Mouse (Mus musculus): Measurements from ENCODE around the gene Klrb1a. TPM values are rescaled to one million over a fixed set of nuclear protein-coding genes. Genes with fewer than 3 reads are reported as not detected.
"Not testable (repeated sequence)": the region's sequence is repeated elsewhere in the genome, so short reads cannot be mapped to it uniquely, and the experiment has no call there.

The Klrb1a gene
- not detected in 2 replicates for polyA plus RNA-seq (2015; fragmentation: Nextera tagmentation; extraction: Ambion mirVana)

GRCm38 (mm10) chr6:128623433-128623832 is at the start of gene Klrb1a:
Gene Klrb1a (minus strand): TSS chr6:128623533.
- not testable (repeated sequence) for H3K9me3 ChIP-seq; H3K36me3 ChIP-seq; H3K9ac ChIP-seq; H3K4me1 ChIP-seq; H3K4me3 ChIP-seq (replicated peaks); H3K27ac ChIP-seq; H3K27me3 ChIP-seq (replicated peaks); H3K4me2 ChIP-seq; ATAC-seq (ENCODE audit: insufficient read depth, low FRiP score, low read depth)
- 95% methylated on average over 5 of the region's 5 CpGs for WGBS

- no peak overlapping the region for H3K4me2 ChIP-seq
- no peak overlapping the region for H3K4me3 ChIP-seq (replicated peaks)
- no peaks in the 10 kb centered on the region for H3K36me3 ChIP-seq
- no peaks in the 10 kb centered on the region for H3K4me1 ChIP-seq
- no peak overlapping the region for H3K9ac ChIP-seq
- ATAC-seq (ENCODE audit: insufficient read depth, low FRiP score, low read depth) = no peak
- H3K9me3 ChIP-seq = no peaks in the 10 kb centered on the region
- H3K27ac ChIP-seq = no peak overlapping the region
- H3K27me3 ChIP-seq (replicated peaks) = no peaks in the 10 kb centered on the region
- 40% methylated on average over 4 of the region's 4 CpGs for WGBS
Observed at GRCm38 (mm10) chr6:128669936-128670335, 46.6 kb upstream of the Klrb1a start.

GRCm38 (mm10) chr6:128662206-128662605 is 38.9 kb upstream of the Klrb1a start, which contains the start of gene Clec2h:
Gene Clec2h (plus strand): TSS chr6:128662385.
- H3K27me3 ChIP-seq (replicated peaks) = no peaks in the 10 kb centered on the region
- WGBS = 0% methylated on average over 1 of the region's 1 CpGs
- ATAC-seq (ENCODE audit: insufficient read depth, low FRiP score, low read depth) = no peak
- H3K9ac ChIP-seq = no peak within 1 kb of the TSS
- no peaks in the 10 kb centered on the region for H3K9me3 ChIP-seq
- H3K4me1 ChIP-seq = no peaks in the 10 kb centered on the region
- no peak within 1 kb of the TSS for H3K4me3 ChIP-seq (replicated peaks)
- H3K27ac ChIP-seq = no peak within 1 kb of the TSS
- no peak within 1 kb of the TSS for H3K4me2 ChIP-seq
- no peaks in the 10 kb centered on the region for H3K36me3 ChIP-seq

GRCm38 (mm10) chr6:128661249-128661648 is 37.9 kb upstream of the Klrb1a start:
- no peaks in the 10 kb centered on the region for H3K36me3 ChIP-seq
- no peak overlapping the region for H3K27ac ChIP-seq
- no peak overlapping the region for H3K4me2 ChIP-seq
- no peak for ATAC-seq (ENCODE audit: insufficient read depth, low FRiP score, low read depth)
- no peaks in the 10 kb centered on the region for H3K4me1 ChIP-seq
- 96% methylated on average over 1 of the region's 1 CpGs for WGBS
- H3K9ac ChIP-seq = no peak overlapping the region
- no peaks in the 10 kb centered on the region for H3K9me3 ChIP-seq
- no peaks in the 10 kb centered on the region for H3K27me3 ChIP-seq (replicated peaks)
- H3K4me3 ChIP-seq (replicated peaks) = no peak overlapping the region

DNA sequence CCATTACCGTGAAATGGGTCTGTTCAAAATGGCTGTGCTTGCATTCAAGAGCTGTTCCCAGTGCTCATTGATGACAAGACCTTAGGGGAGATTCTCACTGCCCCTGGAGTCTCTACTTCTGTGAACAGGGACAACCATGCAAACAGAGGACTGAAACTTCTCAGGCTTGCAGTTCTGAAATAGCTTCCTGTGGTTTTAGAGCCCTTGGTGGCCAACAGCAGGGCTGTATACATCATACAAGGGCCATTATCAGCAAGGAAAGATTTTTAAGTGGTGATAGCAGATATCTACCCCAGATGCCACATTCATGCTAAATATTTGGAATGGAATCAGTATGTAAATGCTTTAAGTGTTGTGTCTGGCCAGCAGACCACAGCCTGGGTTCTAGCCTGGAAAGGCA is 29.6 kb upstream of the Klrb1a start:
- Histone ChIP-seq H3K4me1 (0 out of 2 replicates have a peak, but pooled peaks cover 2% of the 10 kb centered on the region), H3K9ac (no peak overlapping the region), H3K27ac (no peak overlapping the region), H3K36me3 (no peaks in the 10 kb centered on the region), H3K4me3 (replicated peaks) (no peak overlapping the region), H3K4me2 (0 out of 2 replicates have a peak overlapping the region, but pooled peaks have one; percentile 6), H3K9me3 (no peaks in the 10 kb centered on the region), H3K27me3 (replicated peaks) (no peaks in the 10 kb centered on the region)
- ATAC-seq (ENCODE audit: insufficient read depth, low FRiP score, low read depth) = no peak
- whole genome bisulfite sequencing = 91% methylated on average over 1 of the region's 1 CpGs

DNA sequence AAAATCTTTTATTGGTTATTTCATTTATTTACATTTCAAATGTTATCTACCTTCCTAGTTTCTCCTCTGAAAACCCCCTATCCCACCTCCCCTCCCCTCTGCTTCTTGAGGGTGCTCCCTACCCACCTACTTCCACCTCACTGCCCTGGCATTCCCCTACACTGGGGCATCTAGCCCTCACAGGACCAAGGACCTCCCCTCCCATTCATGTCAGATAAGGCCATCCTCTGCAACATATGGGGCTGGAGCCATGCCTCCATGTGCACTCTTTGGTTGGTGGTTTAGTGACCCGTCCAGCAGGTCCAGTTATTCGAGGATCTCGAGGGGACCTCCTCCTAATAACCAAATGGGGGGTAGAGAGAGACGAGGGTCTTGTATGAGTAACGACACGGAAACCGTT is 27.5 kb upstream of the Klrb1a start:
- not testable (repeated sequence) for H3K27me3 ChIP-seq (replicated peaks); H3K27ac ChIP-seq; H3K4me1 ChIP-seq; H3K36me3 ChIP-seq; H3K9ac ChIP-seq; H3K4me3 ChIP-seq (replicated peaks); H3K9me3 ChIP-seq; H3K4me2 ChIP-seq
- peak; percentile 53; the same call in 1 of the 2 replicates for ATAC-seq (ENCODE audit: insufficient read depth, low FRiP score, low read depth)
- 80% methylated on average over 7 of the region's 7 CpGs for WGBS

GRCm38 (mm10) chr6:128650187-128650586 is 26.9 kb upstream of the Klrb1a start:
- H3K4me3 ChIP-seq (replicated peaks) = no peak overlapping the region
- H3K27ac ChIP-seq = no peak overlapping the region
- H3K9me3 ChIP-seq = no peaks in the 10 kb centered on the region
- WGBS = 52% methylated on average over 1 of the region's 1 CpGs
- no peaks in the 10 kb centered on the region for H3K36me3 ChIP-seq
- no peaks in the 10 kb centered on the region for H3K27me3 ChIP-seq (replicated peaks)
- no peak overlapping the region for H3K4me2 ChIP-seq
- H3K9ac ChIP-seq = no peak overlapping the region
- ATAC-seq (ENCODE audit: insufficient read depth, low FRiP score, low read depth) = no peak
- H3K4me1 ChIP-seq = 0 out of 2 replicates have a peak, but pooled peaks cover 2% of the 10 kb centered on the region

- no peak overlapping the region for H3K4me3 ChIP-seq (replicated peaks)
- ATAC-seq (ENCODE audit: insufficient read depth, low FRiP score, low read depth) = no peak
- WGBS = 68% methylated on average over 3 of the region's 3 CpGs
- 0 out of 2 replicates have a peak, but pooled peaks cover 2% of the 10 kb centered on the region for H3K4me1 ChIP-seq
- H3K4me2 ChIP-seq = no peak overlapping the region
- no peaks in the 10 kb centered on the region for H3K9me3 ChIP-seq
- H3K36me3 ChIP-seq = no peaks in the 10 kb centered on the region
- no peak overlapping the region for H3K27ac ChIP-seq
- no peaks in the 10 kb centered on the region for H3K27me3 ChIP-seq (replicated peaks)
- H3K9ac ChIP-seq = no peak overlapping the region
Observed at GRCm38 (mm10) chr6:128649681-128650080, 26.3 kb upstream of the Klrb1a start.

DNA sequence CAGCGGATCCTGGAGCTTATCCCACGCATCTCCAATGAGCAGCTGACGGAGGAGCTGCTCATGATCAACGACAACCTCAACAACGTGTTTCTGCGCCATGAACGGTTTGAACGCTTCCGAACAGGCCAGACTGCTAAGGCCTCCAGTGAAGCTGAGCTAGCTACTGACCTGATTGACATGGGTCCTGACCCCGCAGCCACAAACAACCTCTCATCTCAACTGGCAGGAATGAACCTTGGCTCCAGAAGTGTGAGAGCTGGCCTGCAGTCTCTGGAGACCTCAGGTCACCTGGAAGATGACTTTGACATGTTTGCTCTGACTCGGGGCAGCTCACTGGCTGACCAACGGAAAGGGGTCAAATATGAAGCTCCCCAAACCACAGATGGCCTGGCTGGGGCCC is 22.4 kb upstream of the Klrb1a start:
- not testable (repeated sequence) for ATAC-seq (ENCODE audit: insufficient read depth, low FRiP score, low read depth); H3K4me3 ChIP-seq (replicated peaks); H3K9ac ChIP-seq; H3K36me3 ChIP-seq; H3K4me2 ChIP-seq; H3K4me1 ChIP-seq; H3K27ac ChIP-seq; H3K27me3 ChIP-seq (replicated peaks); H3K9me3 ChIP-seq
- whole genome bisulfite sequencing = 84% methylated on average over 12 of the region's 12 CpGs

DNA sequence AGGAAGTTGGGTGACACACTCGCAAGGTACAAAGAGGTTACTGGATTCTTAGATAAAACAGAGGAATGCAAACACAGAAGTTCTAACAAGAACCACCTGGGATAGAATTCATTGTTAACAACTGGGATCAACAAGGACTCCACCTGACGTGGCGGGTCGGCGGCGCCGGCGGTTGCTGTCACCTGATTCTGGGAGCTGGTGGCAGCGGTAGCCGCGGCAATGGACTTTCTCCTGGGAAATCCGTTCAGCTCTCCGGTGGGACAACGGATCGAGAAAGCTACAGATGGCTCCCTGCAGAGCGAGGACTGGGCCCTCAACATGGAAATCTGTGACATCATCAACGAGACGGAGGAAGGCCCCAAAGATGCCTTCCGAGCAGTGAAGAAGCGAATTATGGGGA is 21.4 kb upstream of the Klrb1a start:
- not testable (repeated sequence) for H3K4me2 ChIP-seq; H3K4me1 ChIP-seq; H3K9me3 ChIP-seq; H3K4me3 ChIP-seq (replicated peaks); H3K9ac ChIP-seq; H3K27ac ChIP-seq; ATAC-seq (ENCODE audit: insufficient read depth, low FRiP score, low read depth); H3K27me3 ChIP-seq (replicated peaks); H3K36me3 ChIP-seq
- WGBS = 95% methylated on average over 20 of the region's 20 CpGs

- WGBS = 46% methylated on average over 2 of the region's 2 CpGs
- Histone ChIP-seq H3K4me2 (no peak overlapping the region), H3K27ac (no peak overlapping the region), H3K36me3 (no peaks in the 10 kb centered on the region), H3K27me3 (replicated peaks) (no peaks in the 10 kb centered on the region), H3K9ac (no peak overlapping the region), H3K9me3 (no peaks in the 10 kb centered on the region), H3K4me1 (no peaks in the 10 kb centered on the region), H3K4me3 (replicated peaks) (no peak overlapping the region)
- no peak for ATAC-seq (ENCODE audit: insufficient read depth, low FRiP score, low read depth)
Observed at GRCm38 (mm10) chr6:128643999-128644398, 20.7 kb upstream of the Klrb1a start.

- ATAC-seq (ENCODE audit: insufficient read depth, low FRiP score, low read depth) = no peak
- Histone ChIP-seq H3K4me3 (replicated peaks) (no peak overlapping the region), H3K9ac (no peak overlapping the region), H3K4me2 (no peak overlapping the region), H3K4me1 (no peaks in the 10 kb centered on the region), H3K27ac (no peak overlapping the region), H3K27me3 (replicated peaks) (no peaks in the 10 kb centered on the region), H3K9me3 (no peaks in the 10 kb centered on the region), H3K36me3 (no peaks in the 10 kb centered on the region)
- WGBS = 65% methylated on average over 2 of the region's 2 CpGs
Observed at GRCm38 (mm10) chr6:128641116-128641716, 17.9 kb upstream of the Klrb1a start.

DNA sequence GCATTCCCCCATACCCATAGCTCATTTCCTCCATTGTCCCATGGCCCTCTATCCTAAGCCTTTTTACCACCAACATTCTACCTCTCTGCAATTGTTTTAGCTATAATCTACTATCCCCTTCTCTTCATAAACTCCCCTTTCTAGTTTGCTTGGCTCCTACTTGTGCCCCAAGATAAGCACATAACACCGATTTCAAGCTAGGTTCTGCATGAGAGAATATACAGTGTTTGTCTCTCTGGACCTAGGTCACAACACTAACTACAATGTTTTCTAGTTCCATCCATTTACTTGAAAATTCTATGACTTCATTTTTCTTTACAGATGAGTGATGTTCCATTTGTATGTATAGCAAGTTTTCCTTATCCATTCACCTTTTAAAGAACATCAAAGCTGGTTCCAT is 17.3 kb upstream of the Klrb1a start:
- Histone ChIP-seq H3K4me1 (no peaks in the 10 kb centered on the region), H3K9me3 (no peaks in the 10 kb centered on the region), H3K36me3 (no peaks in the 10 kb centered on the region), H3K27me3 (replicated peaks) (no peaks in the 10 kb centered on the region), H3K9ac (no peak overlapping the region), H3K4me3 (replicated peaks) (no peak overlapping the region), H3K4me2 (no peak overlapping the region), H3K27ac (no peak overlapping the region)
- WGBS = 86% methylated on average over 1 of the region's 1 CpGs
- ATAC-seq (ENCODE audit: insufficient read depth, low FRiP score, low read depth) = no peak

All from stomach, embryonic 15.5 days (tissue).